Mouse (Mus musculus) embryo, embryonic 11 days (tissue): ENCODE data around the gene Ptpn6.
"Not testable (repeated sequence)": the region's sequence is repeated elsewhere in the genome, so short reads cannot be mapped to it uniquely, and the experiment has no call there.

Experiments
- DNase-seq: peaks from one replicate; pipeline ENCODE4 v3.0.0-alpha.2; 2015

Gene Ptpn6

GRCm38 (mm10) chr6:124696441-124697150 is 41.9 kb downstream of the Ptpn6 start:
- DNase-seq = no peak

GRCm38 (mm10) chr6:124694166-124694955 is 44.2 kb downstream of the Ptpn6 start:
- DNase-seq = no peak

GRCm38 (mm10) chr6:124693243-124693981 is 45.1 kb downstream of the Ptpn6 start:
- DNase-seq = no peak

GRCm38 (mm10) chr6:124690517-124690916 is 48.0 kb downstream of the Ptpn6 start:
- DNase-seq = no peak

- no peak for DNase-seq
Measured at GRCm38 (mm10) chr6:124689011-124689410, 49.5 kb downstream of the Ptpn6 start.

GRCm38 (mm10) chr6:124688151-124688758 is 50.3 kb downstream of the Ptpn6 start:
- DNase-seq = no peak

GRCm38 (mm10) chr6:124686644-124687043 is 51.9 kb downstream of the Ptpn6 start:
- DNase-seq = not testable (repeated sequence)

- no peak for DNase-seq
Measured at GRCm38 (mm10) chr6:124685606-124686386, 52.7 kb downstream of the Ptpn6 start.

- no peak for DNase-seq
Measured at GRCm38 (mm10) chr6:124683591-124684417, 54.7 kb downstream of the Ptpn6 start.

GRCm38 (mm10) chr6:124682291-124682690 is 56.2 kb downstream of the Ptpn6 start:
- not testable (repeated sequence) for DNase-seq

GRCm38 (mm10) chr6:124679486-124679885 is 59.0 kb downstream of the Ptpn6 start:
- no peak for DNase-seq

- DNase-seq = no peak
Measured at GRCm38 (mm10) chr6:124678769-124679168, 59.7 kb downstream of the Ptpn6 start.

GRCm38 (mm10) chr6:124676171-124676570 is 62.3 kb downstream of the Ptpn6 start:
- DNase-seq = no peak

- no peak for DNase-seq
Measured at GRCm38 (mm10) chr6:124674591-124674990, 63.9 kb downstream of the Ptpn6 start.

- no peak for DNase-seq
Measured at GRCm38 (mm10) chr6:124673619-124674018, 64.9 kb downstream of the Ptpn6 start.

- no peak for DNase-seq
Measured at GRCm38 (mm10) chr6:124672100-124672499, 66.4 kb downstream of the Ptpn6 start.
